Mouse (Mus musculus): ENCODE data around the gene Hpcal1. TPM values are rescaled to one million over a fixed set of nuclear protein-coding genes. Genes with fewer than 3 reads are reported as not detected.
A peak's percentile ranks its signal among the peaks of the same experiment; 100 is the strongest.
"Not testable (repeated sequence)": the region's sequence is repeated elsewhere in the genome, so short reads cannot be mapped to it uniquely, and the experiment has no call there.

Gene Hpcal1
- polyA plus RNA-seq, 1 experiment: 113 TPM

GRCm38 (mm10) chr12:17762286-17762933, 71.8 kb downstream of the Hpcal1 start:
- no peak for TF ChIP-seq CTCF (IDR thresholded peaks at IDR 0.05; ENCODE audit: borderline replicate concordance, extremely low read depth, insufficient read depth, insufficient read length)
- TF ChIP-seq POLR2A (IDR thresholded peaks at IDR 0.05; ENCODE audit: borderline replicate concordance, extremely low read depth, insufficient read depth, insufficient read length, poor library complexity, severe bottlenecking): no peak
- DNase-seq (ENCODE audit: low read depth): peak; percentile 39

GRCm38 (mm10) chr12:17763054-17763453, 72.4 kb downstream of the Hpcal1 start:
- TF ChIP-seq POLR2A (IDR thresholded peaks at IDR 0.05; ENCODE audit: borderline replicate concordance, extremely low read depth, insufficient read depth, insufficient read length, poor library complexity, severe bottlenecking) (no peak), CTCF (IDR thresholded peaks at IDR 0.05; ENCODE audit: borderline replicate concordance, extremely low read depth, insufficient read depth, insufficient read length) (no peak)

GRCm38 (mm10) chr12:17764005-17764404, 73.3 kb downstream of the Hpcal1 start:
- no peak for TF ChIP-seq POLR2A (IDR thresholded peaks at IDR 0.05; ENCODE audit: borderline replicate concordance, extremely low read depth, insufficient read depth, insufficient read length, poor library complexity, severe bottlenecking)
- no peak for TF ChIP-seq CTCF (IDR thresholded peaks at IDR 0.05; ENCODE audit: borderline replicate concordance, extremely low read depth, insufficient read depth, insufficient read length)
- DNase-seq (ENCODE audit: low read depth): no peak

More at GRCm38 (mm10) chr12:17763054-17763453, 72.4 kb downstream of the Hpcal1 start:
- DNase-seq (ENCODE audit: low read depth): no peak

GRCm38 (mm10) chr12:17767567-17767966, 76.9 kb downstream of the Hpcal1 start:
- not testable (repeated sequence) for DNase-seq (ENCODE audit: low read depth)

GRCm38 (mm10) chr12:17769476-17770172, 79.0 kb downstream of the Hpcal1 start:
- no peak for DNase-seq (ENCODE audit: low read depth)
- no peak for TF ChIP-seq POLR2A (IDR thresholded peaks at IDR 0.05; ENCODE audit: borderline replicate concordance, extremely low read depth, insufficient read depth, insufficient read length, poor library complexity, severe bottlenecking)
- TF ChIP-seq CTCF (IDR thresholded peaks at IDR 0.05; ENCODE audit: borderline replicate concordance, extremely low read depth, insufficient read depth, insufficient read length): no peak

- no peak for TF ChIP-seq CTCF (IDR thresholded peaks at IDR 0.05; ENCODE audit: borderline replicate concordance, extremely low read depth, insufficient read depth, insufficient read length)
- TF ChIP-seq POLR2A (IDR thresholded peaks at IDR 0.05; ENCODE audit: borderline replicate concordance, extremely low read depth, insufficient read depth, insufficient read length, poor library complexity, severe bottlenecking): no peak
- DNase-seq (ENCODE audit: low read depth): no peak
These were observed 79.9 kb downstream of the Hpcal1 start for GRCm38 (mm10) chr12:17770538-17770937.

GRCm38 (mm10) chr12:17773721-17774120, 83.1 kb downstream of the Hpcal1 start:
- not testable (repeated sequence) for DNase-seq (ENCODE audit: low read depth)

- DNase-seq (ENCODE audit: low read depth): not testable (repeated sequence)
These were observed 84.2 kb downstream of the Hpcal1 start for GRCm38 (mm10) chr12:17774842-17775241.

GRCm38 (mm10) chr12:17778320-17778719, 87.7 kb downstream of the Hpcal1 start:
- peak; percentile 54 for DNase-seq (ENCODE audit: low read depth)
- TF ChIP-seq CTCF (IDR thresholded peaks at IDR 0.05; ENCODE audit: borderline replicate concordance, extremely low read depth, insufficient read depth, insufficient read length) (peak; percentile 65), POLR2A (IDR thresholded peaks at IDR 0.05; ENCODE audit: borderline replicate concordance, extremely low read depth, insufficient read depth, insufficient read length, poor library complexity, severe bottlenecking) (no peak)

GRCm38 (mm10) chr12:17779093-17779492, 88.4 kb downstream of the Hpcal1 start:
- TF ChIP-seq CTCF (IDR thresholded peaks at IDR 0.05; ENCODE audit: borderline replicate concordance, extremely low read depth, insufficient read depth, insufficient read length) (no peak), POLR2A (IDR thresholded peaks at IDR 0.05; ENCODE audit: borderline replicate concordance, extremely low read depth, insufficient read depth, insufficient read length, poor library complexity, severe bottlenecking) (no peak)
- DNase-seq (ENCODE audit: low read depth): peak; percentile 67

- DNase-seq (ENCODE audit: low read depth): no peak
- TF ChIP-seq POLR2A (IDR thresholded peaks at IDR 0.05; ENCODE audit: borderline replicate concordance, extremely low read depth, insufficient read depth, insufficient read length, poor library complexity, severe bottlenecking): no peak
- no peak for TF ChIP-seq CTCF (IDR thresholded peaks at IDR 0.05; ENCODE audit: borderline replicate concordance, extremely low read depth, insufficient read depth, insufficient read length)
These were observed 98.8 kb downstream of the Hpcal1 start for GRCm38 (mm10) chr12:17789486-17789885.

GRCm38 (mm10) chr12:17791111-17791510, 100.5 kb downstream of the Hpcal1 start:
- no peak for DNase-seq (ENCODE audit: low read depth)
- no peak for TF ChIP-seq CTCF (IDR thresholded peaks at IDR 0.05; ENCODE audit: borderline replicate concordance, extremely low read depth, insufficient read depth, insufficient read length)
- no peak for TF ChIP-seq POLR2A (IDR thresholded peaks at IDR 0.05; ENCODE audit: borderline replicate concordance, extremely low read depth, insufficient read depth, insufficient read length, poor library complexity, severe bottlenecking)
